Mouse (Mus musculus) stomach, postnatal 0 days (tissue): ENCODE results near the gene Pdp2. TPM values are rescaled to one million over a fixed set of nuclear protein-coding genes. Genes with fewer than 3 reads are reported as not detected.
"Not testable (repeated sequence)": the region's sequence is repeated elsewhere in the genome, so short reads cannot be mapped to it uniquely, and the experiment has no call there.

Experiments
- ATAC-seq: fragments of 200-750 bp; cut with Nextera tagmentation; 2 replicates; pipeline ENCODE4 v1.8.0; 2017; ENCODE audit not compliant: low FRiP score, low TSS enrichment
- DNase-seq: peaks from one replicate; pipeline ENCODE4 v3.0.0-alpha.2; 2016; ENCODE audit warnings: low spot score
- H3K27ac ChIP-seq: fragments of 300-500 bp; sonication (generic); replicated peaks from 2 replicates; pipeline ENCODE4 v1.5.1; 2014; ENCODE audit warnings: mild to moderate bottlenecking, control low read depth
- H3K27me3 ChIP-seq: fragments of 300-500 bp; sonication (generic); 2 replicates; pipeline ENCODE4 v1.6.1; 2014; ENCODE audit warnings: low read length; ENCODE audit not compliant: control insufficient read depth, insufficient read depth
- H3K36me3 ChIP-seq: fragments of 300-500 bp; sonication (generic); 2 replicates; pipeline ENCODE4 v1.6.1; 2014; ENCODE audit warnings: low read length, mixed read lengths; ENCODE audit not compliant: control insufficient read depth, insufficient read depth
- H3K4me1 ChIP-seq: fragments of 300-500 bp; sonication (generic); replicated peaks from 2 replicates; pipeline ENCODE4 v1.6.1; 2014; ENCODE audit warnings: antibody characterized with exemption; ENCODE audit not compliant: control insufficient read depth, insufficient read depth
- H3K4me2 ChIP-seq: fragments of 300-500 bp; sonication (generic); replicated peaks from 2 replicates; pipeline ENCODE4 v1.6.1; 2014; ENCODE audit warnings: low read depth, mild to moderate bottlenecking, control low read depth, moderate library complexity
- H3K4me3 ChIP-seq: fragments of 300-500 bp; sonication (generic); 2 replicates; pipeline ENCODE4 v1.5.1; 2014; ENCODE audit warnings: low read depth, low read length, control low read depth
- H3K9ac ChIP-seq: fragments of 300-500 bp; sonication (generic); 2 replicates; pipeline ENCODE4 v1.6.1; 2014; ENCODE audit warnings: mild to moderate bottlenecking, low read length, control low read depth, mixed read lengths
- H3K9me3 ChIP-seq: fragments of 300-500 bp; sonication (generic); 2 replicates; pipeline ENCODE4 v1.6.1; 2016; ENCODE audit warnings: low read length; ENCODE audit not compliant: control insufficient read depth
- CTCF ChIP-seq: IDR thresholded peaks from 2 replicates; pipeline ENCODE4 v1.5.1; 2016; ENCODE audit warnings: antibody characterized with exemption, low read depth, mild to moderate bottlenecking, moderate library complexity
- WGBS: fragments of 180-500 bp; shearing (Covaris S2); extraction: QIAGEN DNeasy Blood & Tissue Kit; methylation state at CpG from one replicate; pipeline ENCODE4 v1.1.7; 2014; 5-methylcytosine and 5-hydroxymethylcytosine counted together
- polyA plus RNA-seq: library from polyadenylated mRNA; unstranded; fragments of >200 nt; fragmentation: Nextera tagmentation; extraction: Ambion mirVana; gene quantifications from 2 replicates; pipeline ENCODE4 v1.2.1, GENCODE M21; 2015

Pdp2 gene
- polyA plus RNA-seq, 1 experiment from 2014 or later = 6.2 TPM

DNA sequence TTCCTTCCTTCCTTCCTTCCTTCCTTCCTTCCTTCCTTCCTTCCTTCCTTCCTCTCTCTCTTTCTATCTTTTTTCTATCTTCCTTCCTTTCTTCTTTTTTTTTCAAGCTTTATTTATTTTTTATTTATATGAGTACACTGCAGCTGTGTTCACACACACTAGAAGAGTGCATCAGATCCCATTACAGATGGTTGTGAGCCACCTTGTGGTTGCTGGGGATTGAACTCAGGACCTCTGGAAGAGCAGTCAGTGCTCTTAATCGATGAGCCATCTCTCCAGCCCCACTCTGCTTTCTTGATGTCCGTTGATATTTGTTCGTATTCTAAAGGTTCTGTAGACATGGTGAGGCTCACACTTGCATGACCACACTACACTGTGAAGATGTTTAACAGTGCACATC lies 52.9 kb downstream of the Pdp2 start:
- not testable (repeated sequence) for H3K27ac ChIP-seq, H3K4me2 ChIP-seq, DNase-seq, H3K4me3 ChIP-seq, H3K4me1 ChIP-seq, H3K9me3 ChIP-seq, H3K9ac ChIP-seq, H3K27me3 ChIP-seq, H3K36me3 ChIP-seq, ATAC-seq
- WGBS = 65% methylated on average over 3 of the region's 3 CpGs
- TF ChIP-seq CTCF = peak; percentile 47

Other genes with a start within 250 kb of the Pdp2 start
- gene Cmtm4, start 195.6 kb upstream of the Pdp2 start, polyA plus RNA-seq = 4.6 and 4.8 TPM in 2 replicates
- gene Dync1li2, start 148.4 kb upstream of the Pdp2 start, polyA plus RNA-seq = 31.9 and 33.0 TPM in 2 replicates
- gene Terb1, start 81.5 kb upstream of the Pdp2 start, polyA plus RNA-seq = 0.18 and 0.33 TPM in 2 replicates
- gene Nae1, start 56.8 kb upstream of the Pdp2 start, polyA plus RNA-seq = 59.2 and 64.1 TPM in 2 replicates
- 1.2 and 1.3 TPM in 2 replicates for gene Car7, start 56.8 kb upstream of the Pdp2 start, polyA plus RNA-seq
- 0.30 TPM in 2 replicates for gene Cdh16, start 32.9 kb downstream of the Pdp2 start, polyA plus RNA-seq
- gene Rrad, start 39.9 kb downstream of the Pdp2 start, polyA plus RNA-seq = 10.3 and 12.8 TPM in 2 replicates
- gene Ciao2b, start 50.5 kb downstream of the Pdp2 start, polyA plus RNA-seq = 71.2 and 76.1 TPM in 2 replicates
- gene Ces2a, start 142.6 kb downstream of the Pdp2 start, polyA plus RNA-seq = 1.4 and 2.0 TPM in 2 replicates
- gene Ces2b, start 240.1 kb downstream of the Pdp2 start, polyA plus RNA-seq = 20.0 and 23.2 TPM in 2 replicates